Mouse (Mus musculus) cerebellum, adult 2 months (tissue): ENCODE measurements around the gene Trpv5.

Experiments
- CTCF ChIP-seq: fragments of 200-500 bp; IDR thresholded peaks from 2 replicates; pipeline ENCODE4 v1.5.1; 2011; ENCODE audit warnings: low read depth, mild to moderate bottlenecking, control low read depth, low read length, moderate library complexity, borderline replicate concordance; ENCODE audit not compliant: insufficient read depth
- POLR2A ChIP-seq: fragments of 200-500 bp; IDR thresholded peaks from 2 replicates; pipeline ENCODE4 v1.6.1; 2011; ENCODE audit warnings: low read length, control low read depth, borderline replicate concordance; ENCODE audit not compliant: insufficient read depth

DNA sequence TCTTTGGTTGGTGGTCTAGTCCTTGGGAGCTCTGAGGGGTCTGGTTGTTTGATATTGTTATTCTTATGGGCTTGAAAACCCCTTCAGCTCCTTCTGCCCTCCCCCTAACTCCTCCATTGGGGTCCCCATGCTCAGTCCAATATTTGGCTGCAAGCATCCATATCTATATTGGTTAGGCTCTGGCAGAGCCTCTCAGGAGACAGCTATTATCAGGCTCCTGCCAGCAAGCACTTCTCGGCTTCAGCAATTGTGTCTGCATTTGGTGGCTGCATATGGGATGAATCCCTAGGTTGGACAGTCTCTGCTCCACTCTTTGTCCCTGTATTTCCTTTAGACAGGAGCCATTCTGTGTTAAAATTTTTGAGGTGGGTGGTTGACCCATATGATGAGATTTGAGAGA, 29.7 kb upstream of the Trpv5 start:
- TF ChIP-seq POLR2A (no peak), CTCF (no peak)
